Mouse (Mus musculus): Measurements from ENCODE around the gene Gm10490. TPM values are rescaled to one million over a fixed set of nuclear protein-coding genes. Genes with fewer than 3 reads are reported as not detected.
"Not testable (repeated sequence)": the region's sequence is repeated elsewhere in the genome, so short reads cannot be mapped to it uniquely, and the experiment has no call there.

The Gm10490 gene
- not detected in 2 replicates for polyA plus RNA-seq (2016; fragmentation: Nextera tagmentation; extraction: Ambion mirVana)

DNA sequence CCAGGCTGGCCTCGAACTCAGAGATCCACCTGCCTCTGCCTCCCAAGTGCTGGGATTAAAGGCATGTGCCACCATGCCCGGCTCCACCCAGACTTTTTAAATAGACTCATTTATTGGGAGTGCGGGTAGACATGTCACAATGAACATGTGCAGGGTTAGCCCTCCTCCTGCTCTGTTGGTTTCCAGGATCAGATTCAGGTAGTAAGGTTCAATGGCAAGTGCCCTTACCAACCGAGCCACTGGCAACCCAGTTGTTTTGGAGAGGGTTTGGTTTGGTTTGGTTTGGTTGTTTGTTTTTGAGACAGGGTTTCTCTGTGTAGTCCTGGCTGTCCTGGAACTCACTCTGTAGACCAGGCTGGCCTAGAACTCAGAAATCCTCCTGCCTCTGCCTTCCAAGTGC lies at the start of gene Gm10490:
TSS of gene Gm10490 (plus strand) at position 301 of the 400 bp plus-strand sequence.
- not testable (repeated sequence) for H3K4me3 ChIP-seq; H3K4me2 ChIP-seq (replicated peaks); H3K4me1 ChIP-seq; H3K36me3 ChIP-seq; H3K27me3 ChIP-seq; H3K27ac ChIP-seq; H3K9ac ChIP-seq; H3K9me3 ChIP-seq; ATAC-seq (ENCODE audit: insufficient number of reproducible peaks, insufficient read depth, low FRiP score, low TSS enrichment)
- WGBS = 90% methylated on average over 4 of the region's 4 CpGs

DNA sequence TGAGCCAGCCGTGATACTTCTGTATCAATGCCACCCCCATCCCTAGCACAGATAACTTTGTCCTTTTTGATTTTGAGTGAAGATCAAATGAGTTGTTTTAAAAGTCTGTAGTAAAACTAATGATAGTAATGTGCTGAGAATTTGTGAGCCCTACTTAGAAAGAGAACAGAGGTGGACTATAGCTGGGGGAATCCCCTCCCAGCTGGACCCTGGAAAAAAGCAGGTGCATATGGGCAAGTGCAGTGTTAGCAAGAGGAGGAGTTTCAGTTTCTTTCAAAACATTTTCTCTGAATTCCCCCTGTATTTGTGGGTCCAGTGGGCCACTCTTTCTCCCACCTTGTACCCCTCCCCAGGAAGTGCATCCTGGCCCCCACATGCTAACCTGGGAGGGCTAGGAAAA lies 46.2 kb upstream of the Gm10490 start:
- ATAC-seq (ENCODE audit: insufficient number of reproducible peaks, insufficient read depth, low FRiP score, low TSS enrichment) = no peak
- WGBS = 81% methylated on average over 1 of the region's 1 CpGs
- Histone ChIP-seq H3K36me3 (peaks cover 11% of the 10 kb centered on the region), H3K4me3 (no peak overlapping the region), H3K4me1 (no peaks in the 10 kb centered on the region), H3K9me3 (no peaks in the 10 kb centered on the region), H3K27ac (no peak overlapping the region), H3K4me2 (replicated peaks) (no peak overlapping the region), H3K9ac (no peak overlapping the region), H3K27me3 (no peaks in the 10 kb centered on the region)

DNA sequence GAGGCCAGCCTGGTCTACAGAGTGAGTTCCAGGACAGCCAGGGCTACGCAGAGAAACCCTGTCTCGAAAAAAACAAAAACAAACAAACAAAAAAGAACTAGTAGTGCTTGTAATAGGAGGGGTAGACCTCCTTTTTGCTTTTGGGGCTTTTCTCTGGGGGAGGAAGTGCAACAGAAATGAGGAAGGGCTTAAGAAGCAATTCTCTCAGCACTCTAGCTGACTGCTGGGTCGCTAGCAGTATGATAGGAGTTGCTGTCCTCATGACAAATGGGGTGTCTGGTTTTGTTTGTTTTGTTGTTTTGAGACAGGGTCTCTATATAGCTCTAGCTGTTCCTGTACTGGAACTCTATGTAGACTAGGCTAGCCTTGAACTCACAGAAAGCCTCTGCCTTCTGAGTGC lies 44.8 kb upstream of the Gm10490 start:
- no peaks in the 10 kb centered on the region for H3K9me3 ChIP-seq
- no peak overlapping the region for H3K4me2 ChIP-seq (replicated peaks)
- no peak for ATAC-seq (ENCODE audit: insufficient number of reproducible peaks, insufficient read depth, low FRiP score, low TSS enrichment)
- H3K9ac ChIP-seq = no peak overlapping the region
- no peak overlapping the region for H3K4me3 ChIP-seq
- WGBS = 73% methylated on average over 3 of the region's 3 CpGs
- H3K36me3 ChIP-seq = peaks cover 8% of the 10 kb centered on the region; the same call in 1 of the 2 replicates
- H3K27me3 ChIP-seq = no peaks in the 10 kb centered on the region
- no peaks in the 10 kb centered on the region for H3K4me1 ChIP-seq
- H3K27ac ChIP-seq = no peak overlapping the region

DNA sequence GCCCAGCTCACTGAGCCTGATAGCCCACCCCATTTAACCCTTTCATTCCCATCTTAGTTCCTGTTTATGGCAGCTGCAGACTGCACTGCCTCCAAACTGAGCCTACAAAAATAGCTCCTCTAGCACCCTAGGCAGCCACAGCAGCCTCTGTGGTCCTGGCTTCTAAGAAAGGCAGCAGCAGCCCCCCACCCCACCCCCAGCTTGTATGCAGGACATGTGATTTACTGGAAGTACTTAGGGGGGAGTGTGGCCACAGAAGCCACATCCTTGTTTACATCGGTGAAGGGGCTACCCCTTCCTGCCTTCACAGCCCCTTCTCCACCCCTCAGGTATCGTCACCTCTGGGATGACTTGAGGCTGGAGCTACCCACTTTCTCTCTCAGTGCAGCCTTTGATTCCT lies 44.0 kb upstream of the Gm10490 start:
- peaks cover 7% of the 10 kb centered on the region; the same call in 1 of the 2 replicates for H3K36me3 ChIP-seq
- no peak overlapping the region for H3K4me3 ChIP-seq
- no peaks in the 10 kb centered on the region for H3K9me3 ChIP-seq
- H3K27me3 ChIP-seq = no peaks in the 10 kb centered on the region
- ATAC-seq (ENCODE audit: insufficient number of reproducible peaks, insufficient read depth, low FRiP score, low TSS enrichment) = no peak
- H3K4me2 ChIP-seq (replicated peaks) = no peak overlapping the region
- H3K4me1 ChIP-seq = no peaks in the 10 kb centered on the region
- H3K9ac ChIP-seq = no peak overlapping the region
- no peak overlapping the region for H3K27ac ChIP-seq
- 75% methylated on average over 2 of the region's 2 CpGs for WGBS

DNA sequence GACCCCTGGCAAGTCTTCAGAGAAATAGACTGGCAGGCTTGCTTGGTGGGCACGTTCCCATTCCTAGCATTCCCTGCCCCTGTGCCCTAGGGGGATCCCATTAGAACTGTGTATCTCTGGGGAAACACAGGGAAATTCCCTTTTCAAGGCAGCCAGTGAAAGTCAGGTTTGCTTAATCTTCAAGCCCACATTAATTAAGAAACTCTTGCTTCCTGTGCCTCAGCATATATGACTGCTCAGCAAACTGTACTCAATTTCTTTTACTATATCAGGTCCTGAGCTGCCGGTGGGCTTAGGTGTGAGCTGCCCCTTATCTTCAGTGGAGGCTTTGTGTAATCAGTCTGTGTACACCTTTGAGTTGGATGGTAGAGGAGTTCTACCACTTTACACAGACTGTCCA lies 43.6 kb upstream of the Gm10490 start:
- H3K4me1 ChIP-seq = no peaks in the 10 kb centered on the region
- no peak overlapping the region for H3K4me2 ChIP-seq (replicated peaks)
- H3K27me3 ChIP-seq = no peaks in the 10 kb centered on the region
- 67% methylated on average over 2 of the region's 2 CpGs for WGBS
- H3K36me3 ChIP-seq = peaks cover 7% of the 10 kb centered on the region; the same call in 1 of the 2 replicates
- H3K4me3 ChIP-seq = no peak overlapping the region
- H3K9ac ChIP-seq = no peak overlapping the region
- H3K27ac ChIP-seq = no peak overlapping the region
- no peak for ATAC-seq (ENCODE audit: insufficient number of reproducible peaks, insufficient read depth, low FRiP score, low TSS enrichment)
- H3K9me3 ChIP-seq = no peaks in the 10 kb centered on the region

DNA sequence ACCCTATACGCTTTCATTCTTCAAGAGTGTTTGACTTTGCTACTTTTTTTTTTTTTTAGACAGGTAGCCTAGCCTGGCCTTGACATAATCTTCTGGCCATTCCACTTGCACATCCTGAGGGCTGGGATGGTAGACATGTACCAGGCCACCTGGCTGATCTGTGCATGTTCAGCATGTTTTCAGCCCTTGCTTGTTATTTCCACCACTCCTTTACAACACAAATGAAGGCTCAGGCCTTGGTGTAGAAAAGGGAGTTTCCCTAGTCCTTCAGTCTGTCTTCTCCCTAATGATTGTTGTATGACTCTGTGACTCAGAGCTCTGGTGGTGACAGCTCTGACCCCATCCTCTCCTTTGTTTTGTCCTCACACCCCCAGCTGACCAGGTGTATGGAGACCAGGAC lies 42.2 kb upstream of the Gm10490 start:
- 100% methylated on average over 1 of the region's 1 CpGs for WGBS
- ATAC-seq (ENCODE audit: insufficient number of reproducible peaks, insufficient read depth, low FRiP score, low TSS enrichment) = no peak
- no peak overlapping the region for H3K27ac ChIP-seq
- H3K9me3 ChIP-seq = no peaks in the 10 kb centered on the region
- H3K4me3 ChIP-seq = no peak overlapping the region
- H3K9ac ChIP-seq = no peak overlapping the region
- H3K27me3 ChIP-seq = no peaks in the 10 kb centered on the region
- no peaks in the 10 kb centered on the region for H3K4me1 ChIP-seq
- H3K4me2 ChIP-seq (replicated peaks) = no peak overlapping the region
- peaks cover 13% of the 10 kb centered on the region for H3K36me3 ChIP-seq

DNA sequence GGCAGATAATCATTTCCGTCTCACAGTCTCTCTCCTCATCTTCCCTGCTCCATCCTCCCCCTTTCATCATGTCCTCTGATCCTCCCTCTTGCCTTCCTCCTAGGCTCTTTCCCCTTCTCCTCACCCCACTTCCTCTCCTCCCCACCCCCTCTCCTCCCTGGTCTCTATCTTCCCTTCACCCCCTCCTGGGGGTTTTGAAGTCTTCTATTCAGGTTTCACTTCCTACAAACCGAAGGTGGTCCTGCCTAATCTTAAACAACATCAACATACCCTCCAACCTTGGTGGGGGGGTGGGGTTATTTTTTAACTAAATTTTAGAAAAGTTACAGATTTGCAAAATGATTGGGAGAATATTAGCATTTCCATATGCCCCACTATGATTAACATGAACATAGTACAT lies 40.8 kb upstream of the Gm10490 start:
- H3K9me3 ChIP-seq = no peaks in the 10 kb centered on the region
- H3K4me3 ChIP-seq = no peak overlapping the region
- no peak overlapping the region for H3K27ac ChIP-seq
- no peak overlapping the region for H3K9ac ChIP-seq
- H3K4me1 ChIP-seq = no peaks in the 10 kb centered on the region
- ATAC-seq (ENCODE audit: insufficient number of reproducible peaks, insufficient read depth, low FRiP score, low TSS enrichment) = no peak
- H3K36me3 ChIP-seq = peaks cover 24% of the 10 kb centered on the region
- no peaks in the 10 kb centered on the region for H3K27me3 ChIP-seq
- WGBS = 41% methylated on average over 2 of the region's 2 CpGs
- no peak overlapping the region for H3K4me2 ChIP-seq (replicated peaks)

DNA sequence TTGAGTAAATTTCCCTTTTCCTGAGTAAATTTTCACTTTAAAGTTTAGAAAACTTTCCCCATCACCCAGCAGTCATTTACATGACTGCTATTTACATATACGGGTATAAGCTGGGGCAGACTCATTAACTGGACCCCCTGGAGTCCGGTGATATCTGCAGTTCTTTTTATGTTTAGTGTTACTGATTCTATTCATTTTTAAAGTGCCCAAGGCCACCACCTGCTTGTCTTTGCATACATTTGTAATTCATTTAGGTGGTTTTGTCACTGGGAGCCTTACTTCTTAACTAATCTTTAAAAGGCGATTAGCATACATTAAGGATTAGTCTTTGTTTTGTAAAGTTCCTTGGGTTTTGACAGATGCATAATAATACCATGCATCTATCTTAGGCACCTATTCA lies 39.5 kb upstream of the Gm10490 start:
- Histone ChIP-seq H3K9me3 (no peaks in the 10 kb centered on the region), H3K4me3 (no peak overlapping the region), H3K9ac (no peak overlapping the region), H3K4me1 (no peaks in the 10 kb centered on the region), H3K4me2 (replicated peaks) (no peak overlapping the region), H3K27ac (no peak overlapping the region), H3K36me3 (peaks cover 26% of the 10 kb centered on the region), H3K27me3 (no peaks in the 10 kb centered on the region)
- no peak for ATAC-seq (ENCODE audit: insufficient number of reproducible peaks, insufficient read depth, low FRiP score, low TSS enrichment)
- WGBS = 53% methylated on average over 3 of the region's 3 CpGs

DNA sequence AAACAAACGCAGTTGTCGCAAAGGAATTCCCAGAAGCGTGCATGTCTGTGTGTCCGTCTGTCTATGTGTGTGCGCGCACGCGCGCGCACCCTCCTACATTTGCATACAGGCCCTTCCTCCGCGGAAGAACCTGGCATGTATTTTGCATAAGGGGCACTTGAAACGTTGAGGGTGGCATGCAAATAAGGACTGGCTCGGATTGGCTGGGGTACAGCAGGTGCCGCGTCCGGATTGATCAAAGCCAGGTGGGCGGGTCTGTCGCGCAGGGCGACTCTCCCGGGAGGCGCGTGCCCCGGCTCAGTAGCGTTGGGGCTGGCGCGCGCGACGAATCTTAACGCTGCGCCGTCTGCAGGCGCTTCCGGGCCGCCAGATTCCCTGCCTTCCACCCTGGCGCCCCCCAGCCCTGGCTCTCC lies 31.3 kb upstream of the Gm10490 start, which contains the start of gene Pim2:
TSS of gene Pim2 (plus strand) at position 256 of the 413 bp plus-strand sequence.
- peak within 1 kb of the TSS; percentile 46 for H3K4me3 ChIP-seq
- peaks cover 7% of the 10 kb centered on the region for H3K36me3 ChIP-seq
- H3K4me2 ChIP-seq (replicated peaks) = peak within 1 kb of the TSS; percentile 76
- H3K9me3 ChIP-seq = no peaks in the 10 kb centered on the region
- 17% methylated on average over 33 of the region's 38 CpGs for WGBS
- no peak within 1 kb of the TSS for H3K27ac ChIP-seq
- peak within 1 kb of the TSS; percentile 27; the same call in 1 of the 2 replicates for H3K9ac ChIP-seq
- peak; percentile 84 for ATAC-seq (ENCODE audit: insufficient number of reproducible peaks, insufficient read depth, low FRiP score, low TSS enrichment)
- no peaks in the 10 kb centered on the region for H3K27me3 ChIP-seq
- H3K4me1 ChIP-seq = no peaks in the 10 kb centered on the region

DNA sequence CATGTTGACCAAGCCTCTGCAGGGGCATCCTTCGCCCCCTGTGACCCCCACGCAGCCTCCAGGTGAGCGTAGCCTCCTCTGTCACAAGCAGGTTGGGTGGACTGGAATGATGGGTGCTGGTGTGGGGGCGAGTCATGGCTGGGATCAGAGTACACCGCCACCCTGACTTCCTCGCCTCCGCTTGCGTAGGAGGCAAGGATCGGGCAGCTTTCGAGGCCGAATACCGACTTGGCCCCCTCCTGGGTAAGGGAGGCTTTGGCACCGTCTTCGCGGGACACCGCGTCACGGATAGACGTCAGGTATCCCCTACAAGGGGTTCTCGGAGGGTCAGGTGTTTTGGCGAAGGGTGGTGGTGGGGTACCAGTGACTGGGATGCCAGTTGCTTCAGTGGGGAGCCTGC lies 30.8 kb upstream of the Gm10490 start:
- Histone ChIP-seq H3K4me3 (peak overlapping the region; percentile 46), H3K27ac (no peak overlapping the region), H3K4me1 (no peaks in the 10 kb centered on the region), H3K36me3 (peaks cover 2% of the 10 kb centered on the region; the same call in 1 of the 2 replicates), H3K4me2 (replicated peaks) (peak overlapping the region; percentile 76), H3K9me3 (no peaks in the 10 kb centered on the region), H3K9ac (peak overlapping the region; percentile 27; the same call in 1 of the 2 replicates), H3K27me3 (no peaks in the 10 kb centered on the region)
- no peak for ATAC-seq (ENCODE audit: insufficient number of reproducible peaks, insufficient read depth, low FRiP score, low TSS enrichment)
- WGBS = 34% methylated on average over 21 of the region's 21 CpGs

DNA sequence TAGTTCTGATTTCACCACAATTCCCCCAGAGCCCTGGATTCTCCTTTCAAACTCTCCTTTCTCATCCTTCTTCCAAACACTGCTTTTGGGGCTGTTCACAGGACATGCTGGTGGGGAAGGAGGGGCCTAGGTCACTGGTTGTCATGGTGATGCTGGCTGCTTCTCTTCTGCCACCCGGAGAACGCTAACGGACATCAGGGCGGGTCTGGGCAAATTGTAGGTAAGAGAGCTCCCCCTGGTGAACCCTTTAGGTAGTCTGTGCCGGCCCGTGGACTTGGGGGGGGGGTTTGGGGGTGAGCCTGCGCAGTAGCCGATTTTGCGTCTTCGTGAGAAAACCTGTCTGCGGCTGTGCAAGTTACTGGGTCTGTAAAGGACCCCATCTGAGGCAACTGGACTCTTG lies 29.5 kb upstream of the Gm10490 start:
- 15% methylated on average over 11 of the region's 11 CpGs for WGBS
- ATAC-seq (ENCODE audit: insufficient number of reproducible peaks, insufficient read depth, low FRiP score, low TSS enrichment) = no peak
- Histone ChIP-seq H3K4me1 (peaks cover 1% of the 10 kb centered on the region; the same call in 1 of the 2 replicates), H3K9ac (no peak overlapping the region), H3K4me3 (no peak overlapping the region), H3K36me3 (no peaks in the 10 kb centered on the region), H3K9me3 (no peaks in the 10 kb centered on the region), H3K27me3 (no peaks in the 10 kb centered on the region), H3K27ac (no peak overlapping the region), H3K4me2 (replicated peaks) (peak overlapping the region; percentile 28)

DNA sequence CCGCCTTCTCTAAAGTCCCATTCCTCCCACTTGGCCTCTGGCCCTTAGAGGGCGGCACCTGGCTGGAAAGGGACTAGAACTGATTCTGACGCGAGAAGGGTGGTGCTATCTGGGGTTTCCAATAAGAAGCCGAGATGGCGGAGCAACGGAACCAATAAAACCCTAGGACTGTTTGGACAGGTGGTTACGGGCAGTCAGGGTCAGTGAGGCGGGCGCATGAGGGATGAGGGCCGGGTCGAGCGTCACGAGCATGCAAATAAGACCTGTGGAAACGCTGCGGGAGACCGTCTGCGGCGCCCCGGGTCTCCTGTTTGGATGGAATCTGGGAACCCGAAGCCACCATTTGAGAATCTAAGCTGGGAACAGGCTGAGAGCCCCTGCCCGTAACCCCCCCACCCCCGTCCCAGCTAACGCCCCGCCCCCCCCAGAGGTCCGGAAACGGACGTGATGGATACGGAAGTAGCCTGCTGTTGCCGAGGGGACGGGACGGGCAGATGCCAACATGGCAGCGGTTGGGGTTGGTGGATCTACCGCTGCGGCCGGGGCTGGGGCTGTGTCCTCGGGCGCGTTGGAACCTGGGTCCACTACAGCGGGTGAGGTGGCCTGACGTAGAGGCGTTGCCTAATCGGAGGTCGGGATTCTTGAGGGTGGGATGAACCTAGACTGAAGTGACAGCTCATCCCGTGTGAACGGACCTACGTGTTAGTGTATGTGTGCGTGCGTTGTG lies 25.3 kb upstream of the Gm10490 start, which contains the start of gene Slc35a2:
TSS of gene Slc35a2 (plus strand) at position 188 of the 727 bp plus-strand sequence.
- peaks cover 3% of the 10 kb centered on the region; the same call in 1 of the 2 replicates for H3K4me1 ChIP-seq
- 0 out of 2 replicates have a peak, but pooled peaks cover 3% of the 10 kb centered on the region for H3K36me3 ChIP-seq
- H3K9ac ChIP-seq = peak within 1 kb of the TSS; percentile 19
- peak within 1 kb of the TSS; percentile 61; the same call in 1 of the 2 replicates for H3K27ac ChIP-seq
- H3K4me2 ChIP-seq (replicated peaks) = peak within 1 kb of the TSS; percentile 59
- 21% methylated on average over 47 of the region's 49 CpGs for WGBS
- ATAC-seq (ENCODE audit: insufficient number of reproducible peaks, insufficient read depth, low FRiP score, low TSS enrichment) = peak; percentile 82
- H3K27me3 ChIP-seq = no peaks in the 10 kb centered on the region
- H3K9me3 ChIP-seq = no peaks in the 10 kb centered on the region
- H3K4me3 ChIP-seq = peak within 1 kb of the TSS; percentile 58
